Mouse (Mus musculus): ENCODE data around the gene Cttnbp2nl.

DNA sequence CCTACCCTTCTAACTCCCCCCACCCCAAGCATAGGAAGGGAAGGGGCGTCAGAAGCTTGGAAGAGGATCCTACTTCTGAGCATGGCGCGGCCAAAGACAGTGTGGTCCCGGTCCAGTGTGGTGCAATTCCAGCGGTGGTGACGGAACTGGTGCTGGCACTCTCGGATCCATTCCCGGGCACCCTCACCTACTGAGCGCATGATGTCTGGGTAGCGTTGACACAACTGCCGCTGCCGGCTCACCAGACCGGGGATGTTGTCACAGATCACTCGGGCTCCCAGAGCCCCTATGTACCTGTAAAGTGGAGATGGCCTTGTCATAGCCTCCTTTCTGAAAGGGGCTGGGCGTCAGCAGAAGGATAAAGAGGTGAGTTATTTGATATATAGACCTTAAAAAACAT is 98.4 kb downstream of the Cttnbp2nl start:
- TF ChIP-seq CTCF (IDR thresholded peaks at IDR 0.05; ENCODE audit: low read depth) (no peak), EP300 (optimal IDR thresholded peaks at IDR 0.05) (no peak)

All from stomach, postnatal 0 days (tissue).